8 mouse cellular contexts compared by ENCODE assay signal in genomic region chr19:10022414-10023303, GRCm38 (mm10). TPM values are rescaled to one million over a fixed set of nuclear protein-coding genes. Genes with fewer than 3 reads are reported as not detected.
DNase-seq lines count a peak whose midpoint lies in the region; ATAC-seq and TF ChIP-seq lines count a peak whose summit lies in the region.

No protein-coding gene starts in this region.

- no peak for TF ChIP-seq POLR2A in ES-Bruce4 (IDR thresholded peaks at IDR 0.05; ENCODE audit: insufficient read depth, low read length)

- no peak for DNase-seq in forebrain, embryonic 10.5 days (ENCODE audit: extremely low spot score, low spot score)
- DNase-seq in intestine, embryonic 14.5 days (ENCODE audit: low spot score) = no peak
- no peak for DNase-seq in urinary bladder, postnatal 4 days (ENCODE audit: low spot score in 2 of 2)

- TF ChIP-seq CTCF in ES-Bruce4 (IDR thresholded peaks at IDR 0.05; ENCODE audit: low read depth, low read length) = peak; percentile 44

- H3K4me1 ChIP-seq in forebrain, embryonic 10.5 days = peaks cover 68% of the 10 kb centered on the region
- H3K4me1 ChIP-seq in forebrain, embryonic 13.5 days = peaks cover 23% of the 10 kb centered on the region
- H3K4me1 ChIP-seq in ES-Bruce4 (ENCODE audit: control insufficient read depth, insufficient read depth, low read length) = peaks cover 3% of the 10 kb centered on the region
- H3K4me1 ChIP-seq in embryonic facial prominence, embryonic 15.5 days = peaks cover 61% of the 10 kb centered on the region
- H3K4me1 ChIP-seq in intestine, embryonic 14.5 days (replicated peaks; ENCODE audit: control insufficient read depth, insufficient read depth, low read length) = peaks cover 31% of the 10 kb centered on the region
- H3K4me1 ChIP-seq in limb, embryonic 12.5 days (replicated peaks) = peaks cover 52% of the 10 kb centered on the region
- H3K4me1 ChIP-seq in neural tube, embryonic 14.5 days (ENCODE audit: control insufficient read depth, insufficient read depth, low read length) = peaks cover 8% of the 10 kb centered on the region; the same call in 1 of the 2 replicates

- 66% methylated on average over 5 of the region's 5 CpGs for WGBS in forebrain, embryonic 10.5 days
- WGBS in forebrain, embryonic 13.5 days = 62% methylated on average over 5 of the region's 5 CpGs
- 57% methylated on average over 5 of the region's 5 CpGs for WGBS in embryonic facial prominence, embryonic 15.5 days
- 71% methylated on average over 5 of the region's 5 CpGs for WGBS in intestine, embryonic 14.5 days
- WGBS in limb, embryonic 12.5 days = 75% methylated on average over 5 of the region's 5 CpGs
- 69% methylated on average over 5 of the region's 5 CpGs for WGBS in neural tube, embryonic 14.5 days

- H3K36me3 ChIP-seq in forebrain, embryonic 10.5 days (replicated peaks) = peaks cover 9% of the 10 kb centered on the region
- H3K36me3 ChIP-seq in forebrain, embryonic 13.5 days (ENCODE audit: poor library complexity, severe bottlenecking) = peaks cover 7% of the 10 kb centered on the region; the same call in 1 of the 2 replicates
- no peaks in the 10 kb centered on the region for H3K36me3 ChIP-seq in ES-Bruce4 (ENCODE audit: control insufficient read depth, insufficient read depth, low read length, poor library complexity, severe bottlenecking)
- H3K36me3 ChIP-seq in embryonic facial prominence, embryonic 15.5 days = peaks cover 7% of the 10 kb centered on the region
- peaks cover 3% of the 10 kb centered on the region for H3K36me3 ChIP-seq in intestine, embryonic 14.5 days (ENCODE audit: control insufficient read depth, insufficient read depth, low read length)
- H3K36me3 ChIP-seq in limb, embryonic 12.5 days = peaks cover 14% of the 10 kb centered on the region
- no peaks in the 10 kb centered on the region for H3K36me3 ChIP-seq in neural tube, embryonic 14.5 days (ENCODE audit: control insufficient read depth, insufficient read depth, low read length)

- no peak overlapping the region for H3K4me2 ChIP-seq in forebrain, embryonic 13.5 days
- H3K4me2 ChIP-seq in embryonic facial prominence, embryonic 15.5 days (replicated peaks) = no peak overlapping the region
- H3K4me2 ChIP-seq in intestine, embryonic 14.5 days (ENCODE audit: low read length) = no peak overlapping the region
- H3K4me2 ChIP-seq in limb, embryonic 12.5 days = no peak overlapping the region
- H3K4me2 ChIP-seq in neural tube, embryonic 14.5 days (ENCODE audit: low read depth, low read length) = no peak overlapping the region

- H3K9me3 ChIP-seq in forebrain, embryonic 10.5 days = no peaks in the 10 kb centered on the region
- H3K9me3 ChIP-seq in forebrain, embryonic 13.5 days (replicated peaks) = no peaks in the 10 kb centered on the region
- no peaks in the 10 kb centered on the region for H3K9me3 ChIP-seq in ES-Bruce4 (replicated peaks; ENCODE audit: control insufficient read depth, insufficient read depth, low read length, poor library complexity, severe bottlenecking)
- H3K9me3 ChIP-seq in embryonic facial prominence, embryonic 15.5 days (replicated peaks) = no peaks in the 10 kb centered on the region
- H3K9me3 ChIP-seq in intestine, embryonic 14.5 days (ENCODE audit: control insufficient read depth, low read length) = no peaks in the 10 kb centered on the region
- no peaks in the 10 kb centered on the region for H3K9me3 ChIP-seq in limb, embryonic 12.5 days
- H3K9me3 ChIP-seq in neural tube, embryonic 14.5 days (ENCODE audit: control insufficient read depth, low read length) = no peaks in the 10 kb centered on the region

- H3K27ac ChIP-seq in forebrain, embryonic 10.5 days = peak overlapping the region; percentile 36
- no peak overlapping the region for H3K27ac ChIP-seq in forebrain, embryonic 13.5 days
- H3K27ac ChIP-seq in ES-Bruce4 (ENCODE audit: insufficient read depth, low read length) = no peak overlapping the region
- H3K27ac ChIP-seq in embryonic facial prominence, embryonic 15.5 days (replicated peaks) = peak overlapping the region; percentile 49
- H3K27ac ChIP-seq in intestine, embryonic 14.5 days (ENCODE audit: low read depth) = peak overlapping the region; percentile 34; the same call in 1 of the 2 replicates
- peak overlapping the region; percentile 64; the same call in 1 of the 2 replicates for H3K27ac ChIP-seq in limb, embryonic 12.5 days
- H3K27ac ChIP-seq in neural tube, embryonic 14.5 days (ENCODE audit: low read depth, low read length) = 0 out of 2 replicates have a peak overlapping the region, but pooled peaks have one; percentile 48

- H3K27me3 ChIP-seq in forebrain, embryonic 10.5 days (ENCODE audit: poor library complexity, severe bottlenecking) = peaks cover 20% of the 10 kb centered on the region
- H3K27me3 ChIP-seq in forebrain, embryonic 13.5 days = no peaks in the 10 kb centered on the region
- H3K27me3 ChIP-seq in ES-Bruce4 (ENCODE audit: control insufficient read depth, insufficient read depth, low read length, poor library complexity, severe bottlenecking) = no peaks in the 10 kb centered on the region
- H3K27me3 ChIP-seq in embryonic facial prominence, embryonic 15.5 days = no peaks in the 10 kb centered on the region
- H3K27me3 ChIP-seq in intestine, embryonic 14.5 days (replicated peaks; ENCODE audit: control insufficient read depth, insufficient read depth, low read length) = no peaks in the 10 kb centered on the region
- H3K27me3 ChIP-seq in limb, embryonic 12.5 days = no peaks in the 10 kb centered on the region; the same call in 1 of the 2 replicates
- no peaks in the 10 kb centered on the region for H3K27me3 ChIP-seq in neural tube, embryonic 14.5 days (ENCODE audit: control insufficient read depth, insufficient read depth, low read length)

- ATAC-seq in forebrain, embryonic 13.5 days = no peak
- ATAC-seq in embryonic facial prominence, embryonic 15.5 days (ENCODE audit: insufficient number of reproducible peaks, low FRiP score, low TSS enrichment, low read depth) = no peak
- ATAC-seq in intestine, embryonic 14.5 days (replicated peaks; ENCODE audit: low FRiP score, low TSS enrichment, low read depth) = no peak
- ATAC-seq in limb, embryonic 12.5 days (ENCODE audit: insufficient number of reproducible peaks, insufficient read depth, low FRiP score, low TSS enrichment, low read depth) = no peak
- ATAC-seq in neural tube, embryonic 14.5 days (ENCODE audit: low read depth) = no peak

- no peak for TF ChIP-seq EP300 in ES-Bruce4 (IDR thresholded peaks at IDR 0.05; ENCODE audit: insufficient read depth, low read depth, low read length)

- H3K9ac ChIP-seq in forebrain, embryonic 13.5 days = no peak overlapping the region
- H3K9ac ChIP-seq in ES-Bruce4 (ENCODE audit: low read depth, poor library complexity, severe bottlenecking) = no peak overlapping the region
- no peak overlapping the region for H3K9ac ChIP-seq in embryonic facial prominence, embryonic 15.5 days
- no peak overlapping the region for H3K9ac ChIP-seq in intestine, embryonic 14.5 days (ENCODE audit: low read length)
- no peak overlapping the region for H3K9ac ChIP-seq in limb, embryonic 12.5 days (replicated peaks)
- H3K9ac ChIP-seq in neural tube, embryonic 14.5 days (replicated peaks; ENCODE audit: low read depth, low read length) = no peak overlapping the region

- H3K4me3 ChIP-seq in forebrain, embryonic 10.5 days = no peak overlapping the region
- H3K4me3 ChIP-seq in forebrain, embryonic 13.5 days = no peak overlapping the region
- H3K4me3 ChIP-seq in ES-Bruce4 (ENCODE audit: low read depth, low read length) = no peak overlapping the region
- no peak overlapping the region for H3K4me3 ChIP-seq in embryonic facial prominence, embryonic 15.5 days (replicated peaks)
- H3K4me3 ChIP-seq in intestine, embryonic 14.5 days (ENCODE audit: low read depth, low read length) = no peak overlapping the region
- H3K4me3 ChIP-seq in limb, embryonic 12.5 days (replicated peaks) = no peak overlapping the region
- no peak overlapping the region for H3K4me3 ChIP-seq in neural tube, embryonic 14.5 days (ENCODE audit: low read depth, low read length)

RNA-seq across cellular contexts. Expression of gene Fads3, which starts 18.7 kb away (rescaled TPM):
- polyA plus RNA-seq in forebrain, embryonic 10.5 days (2016; fragmentation: Nextera tagmentation; extraction: Ambion mirVana) = 4.6 and 5.5 TPM in 2 replicates
- 5.8 TPM in 2 replicates for polyA plus RNA-seq in forebrain, embryonic 13.5 days (2015; fragmentation: Nextera tagmentation; extraction: Ambion mirVana)
- 0.81 and 3.1 TPM in 2 replicates for polyA plus RNA-seq in ES-Bruce4 (2011; ENCODE audit: insufficient read depth, insufficient read length, low read depth, missing spikeins)
- 16.4 and 17.3 TPM in 2 replicates for polyA plus RNA-seq in embryonic facial prominence, embryonic 15.5 days (2015; fragmentation: Nextera tagmentation; extraction: Ambion mirVana)
- 8.4 and 11.5 TPM in 2 replicates for polyA plus RNA-seq in intestine, embryonic 14.5 days (2014; fragmentation: Nextera tagmentation; extraction: Ambion mirVana)
- 5.8 and 5.9 TPM in 2 replicates for polyA plus RNA-seq in limb, embryonic 12.5 days (2016; fragmentation: Nextera tagmentation; extraction: Ambion mirVana)
- 19.3 and 19.5 TPM in 2 replicates for polyA plus RNA-seq in neural tube, embryonic 14.5 days (2014; fragmentation: Nextera tagmentation; extraction: Ambion mirVana)

RNA-seq across cellular contexts. Expression of gene Rab3il1, which starts 21.2 kb away (rescaled TPM):
- polyA plus RNA-seq in forebrain, embryonic 10.5 days (2016; fragmentation: Nextera tagmentation; extraction: Ambion mirVana) = 39.3 and 39.8 TPM in 2 replicates
- polyA plus RNA-seq in forebrain, embryonic 13.5 days (2015; fragmentation: Nextera tagmentation; extraction: Ambion mirVana) = 14.4 and 15.2 TPM in 2 replicates
- polyA plus RNA-seq in ES-Bruce4 (2011; ENCODE audit: insufficient read depth, insufficient read length, low read depth, missing spikeins) = 3.2 and 4.1 TPM in 2 replicates
- 45.8 and 46.1 TPM in 2 replicates for polyA plus RNA-seq in embryonic facial prominence, embryonic 15.5 days (2015; fragmentation: Nextera tagmentation; extraction: Ambion mirVana)
- 30.0 and 32.7 TPM in 2 replicates for polyA plus RNA-seq in intestine, embryonic 14.5 days (2014; fragmentation: Nextera tagmentation; extraction: Ambion mirVana)
- 32.0 and 35.8 TPM in 2 replicates for polyA plus RNA-seq in limb, embryonic 12.5 days (2016; fragmentation: Nextera tagmentation; extraction: Ambion mirVana)
- polyA plus RNA-seq in neural tube, embryonic 14.5 days (2014; fragmentation: Nextera tagmentation; extraction: Ambion mirVana) = 13.6 and 23.2 TPM in 2 replicates

RNA-seq across cellular contexts. Expression of gene Best1, which starts 21.2 kb away (rescaled TPM):
- 2.1 and 2.3 TPM in 2 replicates for polyA plus RNA-seq in forebrain, embryonic 10.5 days (2016; fragmentation: Nextera tagmentation; extraction: Ambion mirVana)
- polyA plus RNA-seq in forebrain, embryonic 13.5 days (2015; fragmentation: Nextera tagmentation; extraction: Ambion mirVana) = 0.76 and 1.2 TPM in 2 replicates
- 1.4 and 3.1 TPM in 2 replicates for polyA plus RNA-seq in ES-Bruce4 (2011; ENCODE audit: insufficient read depth, insufficient read length, low read depth, missing spikeins)
- 1.2 and 1.9 TPM in 2 replicates for polyA plus RNA-seq in embryonic facial prominence, embryonic 15.5 days (2015; fragmentation: Nextera tagmentation; extraction: Ambion mirVana)
- 0.55 and 0.64 TPM in 2 replicates for polyA plus RNA-seq in intestine, embryonic 14.5 days (2014; fragmentation: Nextera tagmentation; extraction: Ambion mirVana)
- polyA plus RNA-seq in limb, embryonic 12.5 days (2016; fragmentation: Nextera tagmentation; extraction: Ambion mirVana) = 2.2 and 2.3 TPM in 2 replicates
- 1.5 and 2.3 TPM in 2 replicates for polyA plus RNA-seq in neural tube, embryonic 14.5 days (2014; fragmentation: Nextera tagmentation; extraction: Ambion mirVana)

RNA-seq across cellular contexts. Expression of gene Fth1, which starts 42.3 kb away (rescaled TPM):
- 1,226 and 1,339 TPM in 2 replicates for polyA plus RNA-seq in forebrain, embryonic 10.5 days (2016; fragmentation: Nextera tagmentation; extraction: Ambion mirVana)
- polyA plus RNA-seq in forebrain, embryonic 13.5 days (2015; fragmentation: Nextera tagmentation; extraction: Ambion mirVana) = 1,364 and 1,444 TPM in 2 replicates
- polyA plus RNA-seq in ES-Bruce4 (2011; ENCODE audit: insufficient read depth, insufficient read length, low read depth, missing spikeins) = 606 and 634 TPM in 2 replicates
- 1,601 and 1,694 TPM in 2 replicates for polyA plus RNA-seq in embryonic facial prominence, embryonic 15.5 days (2015; fragmentation: Nextera tagmentation; extraction: Ambion mirVana)
- polyA plus RNA-seq in intestine, embryonic 14.5 days (2014; fragmentation: Nextera tagmentation; extraction: Ambion mirVana) = 1,450 and 1,529 TPM in 2 replicates
- 1,334 and 1,385 TPM in 2 replicates for polyA plus RNA-seq in limb, embryonic 12.5 days (2016; fragmentation: Nextera tagmentation; extraction: Ambion mirVana)
- 1,462 and 1,732 TPM in 2 replicates for polyA plus RNA-seq in neural tube, embryonic 14.5 days (2014; fragmentation: Nextera tagmentation; extraction: Ambion mirVana)

Comparison
In these comparisons a context has a peak if more than half of its experiments do, and no peak if none do; other contexts are left out.
1. H3K27ac ChIP-seq: peak in forebrain, embryonic 10.5 days (single experiment), embryonic facial prominence, embryonic 15.5 days (single experiment), intestine, embryonic 14.5 days (single experiment), limb, embryonic 12.5 days (single experiment) and neural tube, embryonic 14.5 days (single experiment); none in forebrain, embryonic 13.5 days (single experiment) and ES-Bruce4 (single experiment).